ENCODE assay signal across 1 mouse cellular context in the genomic region with DNA sequence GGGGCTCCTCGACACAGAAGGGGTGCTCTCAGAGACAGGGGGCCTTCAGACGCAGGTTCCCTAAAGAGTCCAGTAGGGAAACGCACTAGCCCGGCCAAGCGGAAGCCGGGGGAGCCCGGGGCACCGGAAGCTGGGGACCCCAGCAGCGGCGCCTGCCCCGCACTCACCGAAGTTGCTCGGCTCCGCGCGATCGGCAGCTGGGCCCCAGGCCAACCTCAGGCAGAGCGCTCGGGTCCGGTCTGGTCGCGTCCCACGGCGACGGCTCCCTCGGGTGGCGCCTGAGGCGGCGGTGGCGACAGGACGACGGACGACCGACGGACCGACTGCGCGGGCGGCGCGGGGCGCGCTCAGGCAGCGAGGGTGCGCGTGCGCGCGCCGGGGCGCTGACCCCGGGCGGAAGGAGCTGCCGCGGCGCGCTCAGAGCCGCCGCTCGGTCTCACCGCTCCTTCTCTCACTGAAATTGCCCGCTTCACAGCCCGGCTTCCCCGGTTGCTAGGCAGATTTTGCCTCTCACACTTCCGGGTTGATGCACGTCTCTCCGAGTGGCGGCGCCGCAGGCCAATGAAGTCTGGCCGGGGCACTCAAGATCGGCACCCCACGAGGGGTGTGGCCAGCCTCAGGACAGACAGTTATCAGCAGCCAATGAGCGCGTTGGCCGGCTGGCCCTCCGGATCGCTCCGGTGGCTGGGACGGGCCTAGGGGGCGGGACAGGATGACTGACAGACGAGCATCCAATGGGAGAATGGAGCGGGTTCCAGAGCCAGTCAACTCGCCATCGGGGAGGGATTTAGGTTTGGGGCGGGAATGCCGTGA.
TF ChIP-seq lines count a peak whose summit lies in the region.

A gene (minus strand): TSS at position 609 of the 813 bp plus-strand sequence.

TF ChIP-seq in CH12.LX, 34 proteins besides CTCF, POLR2A, EP300 and RAD21 (continued from another document):
- peak; percentile 89 for TF ChIP-seq SIN3A (IDR thresholded peaks at IDR 0.05; ENCODE audit: low read length)
- TF ChIP-seq MAZ (IDR thresholded peaks at IDR 0.05; ENCODE audit: low read depth, low read length): peak; percentile 62; the same call in 1 of the 2 replicates
- peak; percentile 61 for TF ChIP-seq HCFC1 (IDR thresholded peaks at IDR 0.05; ENCODE audit: low read depth, low read length)
- TF ChIP-seq IRF4 (IDR thresholded peaks at IDR 0.05; ENCODE audit: low read depth, low read length): 0 out of 2 replicates have a peak, but pooled peaks have one; percentile 28
- TF ChIP-seq ELF1 (IDR thresholded peaks at IDR 0.05; ENCODE audit: low read depth, low read length): peak; percentile 100
- peak; percentile 81 for TF ChIP-seq UBTF (IDR thresholded peaks at IDR 0.05; ENCODE audit: low read depth, low read length)
- peak; percentile 7; the same call in 1 of the 2 replicates for TF ChIP-seq ETS1 (conservative IDR thresholded peaks at IDR 0.05; ENCODE audit: low read depth, low read length)
- no peak for TF ChIP-seq POLR2AphosphoS2 (IDR thresholded peaks at IDR 0.05; ENCODE audit: low read depth, low read length)
- peak; percentile 46; the same call in 1 of the 2 replicates for TF ChIP-seq MXI1 (IDR thresholded peaks at IDR 0.05; ENCODE audit: low read depth, low read length)
- TF ChIP-seq USF2 (conservative IDR thresholded peaks at IDR 0.05; ENCODE audit: low read depth, low read length): no peak
- TF ChIP-seq NRF1 (IDR thresholded peaks at IDR 0.05; ENCODE audit: low read depth, low read length): peak; percentile 86
